In genomic region chr16:55894536-55894892, GRCm38 (mm10) we compare ENCODE assay signal across 8 mouse cellular contexts. TPM values are rescaled to one million over a fixed set of nuclear protein-coding genes. Genes with fewer than 3 reads are reported as not detected.
A peak's percentile ranks its signal among the peaks of the same experiment; 100 is the strongest.
DNase-seq lines count a peak whose midpoint lies in the region; ATAC-seq lines count a peak whose summit lies in the region.

No protein-coding gene starts in this region.

- H3K27me3 ChIP-seq in embryonic facial prominence, embryonic 15.5 days, result no peaks in the 10 kb centered on the region
- H3K27me3 ChIP-seq in kidney, embryonic 16.5 days (ENCODE audit: insufficient read depth, low read length), result no peaks in the 10 kb centered on the region

- H3K9ac ChIP-seq in embryonic facial prominence, embryonic 15.5 days, result peak overlapping the region; percentile 62
- peak overlapping the region; percentile 69 for H3K9ac ChIP-seq in kidney, embryonic 16.5 days (replicated peaks; ENCODE audit: low read length)

- 4% methylated on average over 4 of the region's 4 CpGs for WGBS in embryonic facial prominence, embryonic 15.5 days
- WGBS in kidney, embryonic 16.5 days, result 0% methylated on average over 4 of the region's 4 CpGs
- WGBS in macrophage (ENCODE audit: missing documents), result 3% methylated on average over 4 of the region's 4 CpGs

- peaks cover 5% of the 10 kb centered on the region; the same call in 1 of the 2 replicates for H3K4me1 ChIP-seq in embryonic facial prominence, embryonic 15.5 days
- H3K4me1 ChIP-seq in kidney, embryonic 16.5 days (ENCODE audit: insufficient read depth, low read length), result peaks cover 8% of the 10 kb centered on the region

- peak overlapping the region; percentile 91 for H3K4me2 ChIP-seq in embryonic facial prominence, embryonic 15.5 days (replicated peaks)
- H3K4me2 ChIP-seq in kidney, embryonic 16.5 days (replicated peaks; ENCODE audit: low read depth, low read length), result peak overlapping the region; percentile 74

- DNase-seq in kidney, adult 11 months, result peak; percentile 24
- no peak for DNase-seq in kidney, adult 18-20 months
- DNase-seq in MEL-GATA-1-ER (ENCODE audit: extremely low read depth, low read depth), result peak; percentile 43
- peak; percentile 46 for DNase-seq in thymus, postnatal 14 days
- no peak for DNase-seq in adrenal gland, adult 8-10 months

- H3K9me3 ChIP-seq in embryonic facial prominence, embryonic 15.5 days (replicated peaks), result no peaks in the 10 kb centered on the region
- no peaks in the 10 kb centered on the region for H3K9me3 ChIP-seq in kidney, embryonic 16.5 days (ENCODE audit: low read length)

- peak overlapping the region; percentile 76; the same call in 1 of the 2 replicates for H3K27ac ChIP-seq in embryonic facial prominence, embryonic 15.5 days (replicated peaks)
- H3K27ac ChIP-seq in kidney, embryonic 16.5 days (ENCODE audit: low read length), result peak overlapping the region; percentile 77; the same call in 1 of the 2 replicates
- H3K27ac ChIP-seq in macrophage, result no peak overlapping the region

- ATAC-seq in embryonic facial prominence, embryonic 15.5 days (ENCODE audit: insufficient number of reproducible peaks, low FRiP score, low TSS enrichment, low read depth), result no peak
- ATAC-seq in kidney, embryonic 16.5 days (ENCODE audit: low FRiP score, low TSS enrichment), result no peak; the same call in 1 of the 2 replicates

- peak overlapping the region; percentile 83 for H3K4me3 ChIP-seq in embryonic facial prominence, embryonic 15.5 days (replicated peaks)
- H3K4me3 ChIP-seq in kidney, embryonic 16.5 days (ENCODE audit: low read length), result peak overlapping the region; percentile 70
- H3K4me3 ChIP-seq in macrophage (ENCODE audit: inconsistent target), result peak overlapping the region; percentile 29

- no peaks in the 10 kb centered on the region for H3K79me2 ChIP-seq in macrophage (ENCODE audit: inconsistent target)

- H3K36me3 ChIP-seq in embryonic facial prominence, embryonic 15.5 days, result no peaks in the 10 kb centered on the region
- 0 out of 2 replicates have a peak, but pooled peaks cover 2% of the 10 kb centered on the region for H3K36me3 ChIP-seq in kidney, embryonic 16.5 days (ENCODE audit: insufficient read depth, low read length)
- H3K36me3 ChIP-seq in macrophage (ENCODE audit: inconsistent target), result no peaks in the 10 kb centered on the region

RNA-seq across cellular contexts. Expression of gene Nxpe3, which starts 0.6 kb away (rescaled TPM):
- 0.67 and 0.70 TPM in 2 replicates for polyA plus RNA-seq in embryonic facial prominence, embryonic 15.5 days (2015; fragmentation: Nextera tagmentation; extraction: Ambion mirVana)
- polyA plus RNA-seq in kidney, embryonic 16.5 days (2015; fragmentation: Nextera tagmentation; extraction: Ambion mirVana), result 2.1 and 2.2 TPM in 2 replicates
- total RNA-seq in macrophage (2018; cell fraction: chromatin; rRNA removed), result 1 to 10 TPM in 6 of 26 experiments, under 1 TPM in 19, not detected in 1; 0.12 to 2.5 (median 0.54) TPM
- 1 to 10 TPM in 5 of 26 experiments, under 1 TPM in 21; 0.09 to 1.4 (median 0.42) TPM for total RNA-seq in macrophage (2018; cell fraction: cytosol; rRNA removed)
- 1 to 10 TPM in 13 of 26 experiments, under 1 TPM in 12, not detected in 1; 0.16 to 3.7 (median 1.1) TPM for total RNA-seq in macrophage (2018; cell fraction: nucleus; rRNA removed)
- polyA plus RNA-seq in macrophage (2018), result 0.04 to 0.15 TPM (median 0.05 TPM) in 3 replicates
- 1 to 10 TPM; 2.0 to 3.4 (median 2.7) TPM for total RNA-seq in adrenal gland, adult 8-10 months (2022)

RNA-seq across cellular contexts. Expression of gene Cep97, which starts 40.1 kb away (rescaled TPM):
- 11.1 and 12.0 TPM in 2 replicates for polyA plus RNA-seq in embryonic facial prominence, embryonic 15.5 days (2015; fragmentation: Nextera tagmentation; extraction: Ambion mirVana)
- 12.0 and 13.9 TPM in 2 replicates for polyA plus RNA-seq in kidney, embryonic 16.5 days (2015; fragmentation: Nextera tagmentation; extraction: Ambion mirVana)
- 10 to 100 TPM in 3 of 26 experiments, 1 to 10 TPM in 19, under 1 TPM in 3, not detected in 1; 0.62 to 14.0 (median 5.3) TPM for total RNA-seq in macrophage (2018; cell fraction: chromatin; rRNA removed)
- total RNA-seq in macrophage (2018; cell fraction: cytosol; rRNA removed), result 1 to 10 TPM in 19 of 26 experiments, under 1 TPM in 7; 0.38 to 3.1 (median 1.3) TPM
- total RNA-seq in macrophage (2018; cell fraction: nucleus; rRNA removed), result 1 to 10 TPM in 21 of 26 experiments, under 1 TPM in 5; 0.21 to 8.3 (median 2.8) TPM
- 1.2 to 2.2 TPM (median 1.5 TPM) in 3 replicates for polyA plus RNA-seq in macrophage (2018)
- 10 to 100 TPM; 10.4 to 15.0 (median 12.8) TPM for total RNA-seq in adrenal gland, adult 8-10 months (2022)

RNA-seq across cellular contexts. Expression of gene Nfkbiz, which starts 55.8 kb away (rescaled TPM):
- 5.8 and 6.4 TPM in 2 replicates for polyA plus RNA-seq in embryonic facial prominence, embryonic 15.5 days (2015; fragmentation: Nextera tagmentation; extraction: Ambion mirVana)
- 4.5 and 5.1 TPM in 2 replicates for polyA plus RNA-seq in kidney, embryonic 16.5 days (2015; fragmentation: Nextera tagmentation; extraction: Ambion mirVana)
- 1,000 to 10,000 TPM in 8 of 26 experiments, 100 to 1,000 TPM in 12, 10 to 100 TPM in 6; 25.5 to 2,554 (median 658) TPM for total RNA-seq in macrophage (2018; cell fraction: chromatin; rRNA removed)
- total RNA-seq in macrophage (2018; cell fraction: cytosol; rRNA removed), result 1,000 to 10,000 TPM in 3 of 26 experiments, 100 to 1,000 TPM in 14, 10 to 100 TPM in 7, 1 to 10 TPM in 2; 5.7 to 1,436 (median 318) TPM
- 1,000 to 10,000 TPM in 12 of 26 experiments, 100 to 1,000 TPM in 10, 10 to 100 TPM in 4; 23.7 to 2,534 (median 904) TPM for total RNA-seq in macrophage (2018; cell fraction: nucleus; rRNA removed)
- 3.7 to 10.8 TPM (median 4.2 TPM) in 3 replicates for polyA plus RNA-seq in macrophage (2018)
- 1 to 10 TPM; 3.4 to 8.0 (median 5.0) TPM for total RNA-seq in adrenal gland, adult 8-10 months (2022)

Comparison
In these comparisons a context has a peak if more than half of its experiments do, and no peak if none do; other contexts are left out.
1. DNase-seq: peak in kidney, adult 11 months (single experiment), MEL-GATA-1-ER (single experiment) and thymus, postnatal 14 days (single experiment); none in kidney, adult 18-20 months (single experiment) and adrenal gland, adult 8-10 months (single experiment).
2. H3K4me3 ChIP-seq: peak in every context shown above with its lines; median percentile 83 in embryonic facial prominence, embryonic 15.5 days; 70 in kidney, embryonic 16.5 days; 29 in macrophage.